Mouse (Mus musculus): ENCODE results near the gene Mab21l3. TPM values are rescaled to one million over a fixed set of nuclear protein-coding genes. Genes with fewer than 3 reads are reported as not detected.

The Mab21l3 gene
- polyA plus RNA-seq, 1 experiment = 0.57 TPM

GRCm38 (mm10) chr3:101876459-101877285 is 27.9 kb upstream of the Mab21l3 start:
- H3K36me3 ChIP-seq (ENCODE audit: control insufficient read depth, insufficient read depth) = peaks cover 5% of the 10 kb centered on the region
- H3K4me3 ChIP-seq (ENCODE audit: insufficient read depth, poor library complexity, severe bottlenecking) = no peak overlapping the region
- H3ac ChIP-seq (ENCODE audit: control insufficient read depth, insufficient read length, low read depth) = no peak overlapping the region
- TF ChIP-seq CEBPB (IDR thresholded peaks at IDR 0.05; ENCODE audit: low read depth) = no peak
- TF ChIP-seq FOSL1 (IDR thresholded peaks at IDR 0.05; ENCODE audit: insufficient read depth, low read length, poor library complexity, severe bottlenecking) = no peak
- TF ChIP-seq MAX (IDR thresholded peaks at IDR 0.05) = no peak
- no peak for TF ChIP-seq USF1 (IDR thresholded peaks at IDR 0.05; ENCODE audit: low read depth)
- no peak for TF ChIP-seq MYOG (IDR thresholded peaks at IDR 0.05; ENCODE audit: control insufficient read depth, extremely low read depth, insufficient read length)
- no peak for TF ChIP-seq CTCF (IDR thresholded peaks at IDR 0.05; ENCODE audit: control insufficient read depth, insufficient read depth, insufficient read length)
- no peak for TF ChIP-seq MYOD1 (IDR thresholded peaks at IDR 0.05; ENCODE audit: control insufficient read depth, insufficient read length, low read depth)
- no peaks in the 10 kb centered on the region for H3K79me2 ChIP-seq (ENCODE audit: control insufficient read depth, insufficient read depth)
- no peaks in the 10 kb centered on the region for H3K79me3 ChIP-seq (ENCODE audit: low read depth)
- no peaks in the 10 kb centered on the region for H3K27me3 ChIP-seq (ENCODE audit: control insufficient read depth, insufficient read depth, insufficient read length)

GRCm38 (mm10) chr3:101875258-101875920 is 26.6 kb upstream of the Mab21l3 start:
- TF ChIP-seq CTCF (IDR thresholded peaks at IDR 0.05; ENCODE audit: control insufficient read depth, insufficient read depth, insufficient read length) = no peak
- TF ChIP-seq MAX (IDR thresholded peaks at IDR 0.05) = no peak
- no peak for TF ChIP-seq FOSL1 (IDR thresholded peaks at IDR 0.05; ENCODE audit: insufficient read depth, low read length, poor library complexity, severe bottlenecking)
- TF ChIP-seq MYOD1 (IDR thresholded peaks at IDR 0.05; ENCODE audit: control insufficient read depth, insufficient read length, low read depth) = no peak
- TF ChIP-seq USF1 (IDR thresholded peaks at IDR 0.05; ENCODE audit: low read depth) = no peak
- H3K36me3 ChIP-seq (ENCODE audit: control insufficient read depth, insufficient read depth) = peaks cover 5% of the 10 kb centered on the region

GRCm38 (mm10) chr3:101873061-101873675 is 24.4 kb upstream of the Mab21l3 start:
- no peak for TF ChIP-seq MYOD1 (IDR thresholded peaks at IDR 0.05; ENCODE audit: control insufficient read depth, insufficient read length, low read depth)
- no peak for TF ChIP-seq MYOG (IDR thresholded peaks at IDR 0.05; ENCODE audit: control insufficient read depth, extremely low read depth, insufficient read length)
- TF ChIP-seq FOSL1 (IDR thresholded peaks at IDR 0.05; ENCODE audit: insufficient read depth, low read length, poor library complexity, severe bottlenecking) = no peak
- Histone ChIP-seq H3ac (ENCODE audit: control insufficient read depth, insufficient read length, low read depth) (no peak overlapping the region), H3K79me2 (ENCODE audit: control insufficient read depth, insufficient read depth) (no peaks in the 10 kb centered on the region), H3K36me3 (ENCODE audit: control insufficient read depth, insufficient read depth) (no peaks in the 10 kb centered on the region), H3K4me3 (ENCODE audit: insufficient read depth, poor library complexity, severe bottlenecking) (no peak overlapping the region), H3K27me3 (ENCODE audit: control insufficient read depth, insufficient read depth, insufficient read length) (no peaks in the 10 kb centered on the region), H3K79me3 (ENCODE audit: low read depth) (no peaks in the 10 kb centered on the region)

More at GRCm38 (mm10) chr3:101875258-101875920, 26.6 kb upstream of the Mab21l3 start:
- H3K79me3 ChIP-seq (ENCODE audit: low read depth) = no peaks in the 10 kb centered on the region
- H3K79me2 ChIP-seq (ENCODE audit: control insufficient read depth, insufficient read depth) = no peaks in the 10 kb centered on the region
- H3K4me3 ChIP-seq (ENCODE audit: insufficient read depth, poor library complexity, severe bottlenecking) = no peak overlapping the region
- no peak overlapping the region for H3ac ChIP-seq (ENCODE audit: control insufficient read depth, insufficient read length, low read depth)
- no peaks in the 10 kb centered on the region for H3K27me3 ChIP-seq (ENCODE audit: control insufficient read depth, insufficient read depth, insufficient read length)

GRCm38 (mm10) chr3:101871951-101872350 is 23.2 kb upstream of the Mab21l3 start:
- TF ChIP-seq MYOD1 (IDR thresholded peaks at IDR 0.05; ENCODE audit: control insufficient read depth, insufficient read length, low read depth) (no peak), MAX (IDR thresholded peaks at IDR 0.05) (no peak), CEBPB (IDR thresholded peaks at IDR 0.05; ENCODE audit: low read depth) (no peak), FOSL1 (IDR thresholded peaks at IDR 0.05; ENCODE audit: insufficient read depth, low read length, poor library complexity, severe bottlenecking) (no peak), MYOG (IDR thresholded peaks at IDR 0.05; ENCODE audit: control insufficient read depth, extremely low read depth, insufficient read length) (no peak), USF1 (IDR thresholded peaks at IDR 0.05; ENCODE audit: low read depth) (no peak), CTCF (IDR thresholded peaks at IDR 0.05; ENCODE audit: control insufficient read depth, insufficient read depth, insufficient read length) (no peak)
- H3K4me3 ChIP-seq (ENCODE audit: insufficient read depth, poor library complexity, severe bottlenecking) = no peak overlapping the region
- H3K27me3 ChIP-seq (ENCODE audit: control insufficient read depth, insufficient read depth, insufficient read length) = no peaks in the 10 kb centered on the region
- no peaks in the 10 kb centered on the region for H3K79me2 ChIP-seq (ENCODE audit: control insufficient read depth, insufficient read depth)
- no peak overlapping the region for H3ac ChIP-seq (ENCODE audit: control insufficient read depth, insufficient read length, low read depth)
- H3K79me3 ChIP-seq (ENCODE audit: low read depth) = no peaks in the 10 kb centered on the region
- no peaks in the 10 kb centered on the region for H3K36me3 ChIP-seq (ENCODE audit: control insufficient read depth, insufficient read depth)

- Histone ChIP-seq H3K27me3 (ENCODE audit: control insufficient read depth, insufficient read depth, insufficient read length) (no peaks in the 10 kb centered on the region), H3K79me3 (ENCODE audit: low read depth) (no peaks in the 10 kb centered on the region), H3ac (ENCODE audit: control insufficient read depth, insufficient read length, low read depth) (no peak overlapping the region), H3K4me3 (ENCODE audit: insufficient read depth, poor library complexity, severe bottlenecking) (no peak overlapping the region), H3K36me3 (ENCODE audit: control insufficient read depth, insufficient read depth) (no peaks in the 10 kb centered on the region), H3K79me2 (ENCODE audit: control insufficient read depth, insufficient read depth) (no peaks in the 10 kb centered on the region)
- no peak for TF ChIP-seq USF1 (IDR thresholded peaks at IDR 0.05; ENCODE audit: low read depth)
- TF ChIP-seq CEBPB (IDR thresholded peaks at IDR 0.05; ENCODE audit: low read depth) = no peak
- TF ChIP-seq CTCF (IDR thresholded peaks at IDR 0.05; ENCODE audit: control insufficient read depth, insufficient read depth, insufficient read length) = no peak
- no peak for TF ChIP-seq MYOG (IDR thresholded peaks at IDR 0.05; ENCODE audit: control insufficient read depth, extremely low read depth, insufficient read length)
- TF ChIP-seq MYOD1 (IDR thresholded peaks at IDR 0.05; ENCODE audit: control insufficient read depth, insufficient read length, low read depth) = no peak
- no peak for TF ChIP-seq FOSL1 (IDR thresholded peaks at IDR 0.05; ENCODE audit: insufficient read depth, low read length, poor library complexity, severe bottlenecking)
- no peak for TF ChIP-seq MAX (IDR thresholded peaks at IDR 0.05)
Measured at GRCm38 (mm10) chr3:101867001-101867421, 18.3 kb upstream of the Mab21l3 start.

Data from C2C12 (cell line).